Mouse (Mus musculus) heart, postnatal 10 days (tissue): ENCODE results near the gene Siah1b. TPM values are rescaled to one million over a fixed set of nuclear protein-coding genes. Genes with fewer than 3 reads are reported as not detected.

ENCODE experiments used
- DNase-seq, 2 experiments: peaks; one replicate each; pipeline ENCODE4 v3.0.0; 2021
- intact Hi-C: fragments of 180-260 bp; cut with DNase I; formaldehyde crosslinking; loops from one replicate; pipeline ENCODE4 v1.15.1; 2025
- total RNA-seq, 2 experiments: library from RNA; stranded (reverse); gene quantifications; 2 replicates each; pipeline ENCODE4 v1.2.3; 2021

Siah1b gene
- total RNA-seq, 2 experiments from 2014 or later = 6.8 to 7.8 TPM

DNA sequence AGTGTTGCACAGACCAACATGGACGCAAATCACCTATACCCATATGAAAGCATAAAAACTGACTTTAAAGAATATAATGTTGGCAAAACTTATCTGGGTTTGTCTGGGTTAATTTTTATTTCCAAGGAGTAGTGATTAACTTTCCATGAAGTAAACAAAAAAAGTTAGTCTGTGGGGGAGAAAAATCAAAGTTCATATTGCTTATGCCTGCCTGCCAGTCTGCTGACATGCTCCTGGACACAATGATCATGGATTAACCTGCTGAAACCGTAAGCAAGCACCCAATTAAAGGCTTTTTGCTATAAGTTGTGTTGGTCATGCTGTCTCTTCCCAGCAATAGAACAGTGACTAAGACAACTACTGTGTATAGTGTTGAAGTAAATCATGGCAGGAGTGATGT is 40.9 kb downstream of the Siah1b start:
- intact Hi-C loops = no loop called here
- DNase-seq = no peak

DNA sequence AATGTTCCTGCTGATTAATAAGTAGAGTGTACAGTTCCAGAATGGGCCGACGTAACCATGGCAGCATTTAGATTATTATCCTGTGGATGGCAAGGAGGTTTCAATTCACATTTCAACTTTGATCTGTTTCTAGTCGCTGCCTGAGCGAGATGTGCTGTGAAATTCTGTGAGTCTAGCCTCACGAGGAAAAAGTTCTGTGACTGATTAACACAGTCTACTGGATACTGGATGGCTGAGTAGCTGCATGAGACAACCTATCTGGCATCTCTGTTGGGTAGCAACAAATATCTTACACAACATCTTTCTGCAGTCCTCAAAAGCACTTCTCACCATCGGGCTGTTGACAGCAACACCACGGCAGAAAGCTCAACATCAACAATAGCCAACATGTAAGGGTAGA is 43.8 kb downstream of the Siah1b start:
- DNase-seq = no peak
- intact Hi-C loops = no loop called here

DNA sequence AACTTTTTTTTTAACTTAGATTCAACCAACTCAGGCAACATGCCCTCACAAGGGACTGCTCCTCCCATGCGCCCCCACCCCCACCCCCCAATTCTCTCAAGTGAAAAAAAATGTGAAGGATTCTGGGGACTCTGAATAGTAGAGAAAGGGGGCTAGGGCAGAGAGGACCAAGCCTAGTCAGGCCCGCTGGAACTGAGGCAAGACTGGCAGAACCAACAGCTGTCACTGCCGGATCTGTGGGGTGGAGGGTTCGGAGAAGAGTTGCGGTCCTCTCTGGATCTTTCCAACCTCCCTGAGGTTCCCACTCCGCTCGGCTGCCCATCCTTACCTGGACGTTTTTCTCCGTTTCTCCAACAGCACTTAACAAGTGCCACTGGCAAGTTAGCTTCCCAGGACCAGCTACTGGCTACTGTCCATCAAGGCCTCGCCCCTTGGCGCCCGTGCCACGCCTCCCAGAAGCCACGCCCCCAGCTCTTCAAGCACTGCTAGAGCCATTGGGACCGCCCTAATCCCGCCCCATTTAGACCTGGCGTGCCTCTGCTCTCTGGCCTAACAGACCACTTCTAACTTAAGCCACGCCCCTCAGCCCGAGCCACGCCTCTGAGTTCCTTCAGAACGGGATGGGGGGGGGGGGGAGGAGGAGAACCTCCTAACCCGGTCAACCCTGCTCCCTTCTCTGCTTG is 48.5 kb downstream of the Siah1b start, which contains the start of gene Car5b:
Gene Car5b, minus strand, starts transcription at position 391 of the 683 bp plus-strand sequence.
- DNase-seq = peak; percentile 83
- intact Hi-C loops = no loop called here

Other genes with a start within 250 kb of the Siah1b start
- gene Ap1s2, start 167.5 kb downstream of the Siah1b start, total RNA-seq = 10 to 100 TPM; 17.7 to 22.8 TPM
- 10 to 100 TPM; 11.6 to 15.9 TPM for gene Zrsr2, start 117.8 kb downstream of the Siah1b start, total RNA-seq
- gene Car5b, start 48.5 kb downstream of the Siah1b start, total RNA-seq = 1 to 10 TPM in 1 of 2 experiments, under 1 TPM in 1; 0.74 to 1.2 TPM
- not detected for gene Cltrn, start 12.3 kb upstream of the Siah1b start, total RNA-seq
- under 1 TPM; 0.65 to 0.69 TPM for gene Ace2, start 62.8 kb upstream of the Siah1b start, total RNA-seq
- gene Bmx, start 181.7 kb upstream of the Siah1b start, total RNA-seq = 1 to 10 TPM; 3.0 to 3.3 TPM
- 1 to 10 TPM; 2.5 to 5.3 TPM for gene Pir, start 192.9 kb upstream of the Siah1b start, total RNA-seq